Mouse (Mus musculus) embryonic fibroblast, embryonic 13.5 days (primary cell): ENCODE data around the gene Ppfia1.

Source experiments
- CTCF ChIP-seq: IDR thresholded peaks from 2 replicates; pipeline ENCODE4 v1.5.1; 2011; ENCODE audit warnings: mild to moderate bottlenecking, control low read depth, low read length, moderate library complexity, borderline replicate concordance; ENCODE audit not compliant: insufficient read depth
- POLR2A ChIP-seq: IDR thresholded peaks from 2 replicates; pipeline ENCODE4 v1.6.1; 2011; ENCODE audit warnings: low read depth, mild to moderate bottlenecking, control low read depth, low read length, moderate library complexity

GRCm38 (mm10) chr7:144568091-144568490 lies 14.6 kb upstream of the Ppfia1 start:
- no peak for TF ChIP-seq CTCF
- no peak for TF ChIP-seq POLR2A
